Mouse (Mus musculus): ENCODE measurements at regions not wholly inside any gene's neighbourhood (a gene's known extent, or its start where the extent isn't known, plus 50 kb on each side); places are given as distances from the start of the nearest gene placed in this dataset.

- TF ChIP-seq CTCF (IDR thresholded peaks at IDR 0.05; ENCODE audit: borderline replicate concordance, extremely low read depth, insufficient read depth, insufficient read length) (no peak), POLR2A (IDR thresholded peaks at IDR 0.05; ENCODE audit: borderline replicate concordance, extremely low read depth, insufficient read depth, insufficient read length, poor library complexity, severe bottlenecking) (no peak)
Observed at GRCm38 (mm10) chr7:115335051-115335450, 591.6 kb downstream of the Insc start.

Measured in brain, embryonic 14.5 days (tissue).